Mouse (Mus musculus): ENCODE measurements around the gene Gpr89. TPM values are rescaled to one million over a fixed set of nuclear protein-coding genes. Genes with fewer than 3 reads are reported as not detected.

Gene Gpr89
- polyA plus RNA-seq, 1 experiment from 2014 or later = 93.4 TPM

DNA sequence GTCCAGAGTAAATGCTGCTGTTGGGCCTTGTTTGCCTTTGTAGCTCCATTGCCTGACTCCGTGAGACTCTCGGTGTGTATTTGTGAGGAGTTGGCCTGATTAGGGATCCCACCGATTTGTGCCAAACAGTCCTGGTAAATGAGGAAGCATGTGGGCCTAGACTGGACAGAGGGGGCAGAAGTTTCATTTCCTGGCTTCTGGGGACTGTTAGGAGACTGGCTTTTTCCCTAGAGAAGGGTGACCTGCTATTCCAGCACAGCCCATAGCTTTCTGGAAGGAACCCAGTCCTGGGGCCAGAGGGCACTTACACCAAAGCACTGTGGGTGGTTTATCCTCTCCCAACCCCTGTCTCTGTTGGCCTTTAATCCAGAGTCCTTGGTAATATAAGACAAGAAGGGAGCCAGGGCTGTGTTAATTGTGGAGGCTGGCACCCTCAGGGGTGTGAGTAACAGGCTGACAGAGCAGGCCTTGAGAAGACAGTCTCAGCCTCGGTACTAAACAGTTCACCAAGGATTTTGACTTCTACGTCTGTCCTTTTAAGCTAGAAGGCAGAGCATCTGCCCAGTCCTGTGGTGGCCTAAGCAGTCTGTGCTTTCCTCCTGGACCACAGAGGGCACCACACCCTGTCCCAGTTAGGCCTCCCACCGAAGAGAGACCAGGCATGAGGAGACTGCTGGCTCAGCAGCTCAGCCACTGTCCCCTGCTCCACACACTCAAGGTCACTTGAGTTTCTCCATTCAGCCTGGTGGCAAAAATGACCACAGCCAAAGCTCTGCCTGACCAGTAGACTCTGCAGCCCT lies 84.8 kb downstream of the Gpr89 start:
- Histone ChIP-seq H3K4me1 (ENCODE audit: control insufficient read depth, insufficient read depth, low read length) (no peaks in the 10 kb centered on the region), H3K4me3 (ENCODE audit: low read length) (no peak overlapping the region), H3K9ac (ENCODE audit: low read depth, low read length) (no peak overlapping the region), H3K36me3 (ENCODE audit: control insufficient read depth, insufficient read depth, low read length) (no peaks in the 10 kb centered on the region), H3K9me3 (ENCODE audit: control insufficient read depth, low read length) (no peaks in the 10 kb centered on the region), H3K4me2 (ENCODE audit: low read depth, low read length) (no peak overlapping the region), H3K27ac (ENCODE audit: low read length) (no peak overlapping the region), H3K27me3 (replicated peaks; ENCODE audit: control insufficient read depth, insufficient read depth, low read length) (no peaks in the 10 kb centered on the region)
- no peak for ATAC-seq
- WGBS = 79% methylated on average over 6 of the region's 6 CpGs

Other genes starting within 250 kb of the Gpr89 start
- 0.28 and 0.39 TPM in 2 replicates for gene Ankrd35, start 235.2 kb downstream of the Gpr89 start, polyA plus RNA-seq (2015; fragmentation: Nextera tagmentation; extraction: Ambion mirVana)
- 35.7 and 36.6 TPM in 2 replicates for gene Pias3, start 209.0 kb downstream of the Gpr89 start, polyA plus RNA-seq (2015; fragmentation: Nextera tagmentation; extraction: Ambion mirVana)
- 5.6 and 6.2 TPM in 2 replicates for gene Nudt17, start 196.8 kb downstream of the Gpr89 start, polyA plus RNA-seq (2015; fragmentation: Nextera tagmentation; extraction: Ambion mirVana)
- 37.7 and 41.0 TPM in 2 replicates for gene Polr3c, start 177.7 kb downstream of the Gpr89 start, polyA plus RNA-seq (2015; fragmentation: Nextera tagmentation; extraction: Ambion mirVana)
- gene Rnf115, start 177.7 kb downstream of the Gpr89 start, polyA plus RNA-seq (2015; fragmentation: Nextera tagmentation; extraction: Ambion mirVana) = 43.6 and 47.3 TPM in 2 replicates
- gene Pdzk1, start 76.1 kb downstream of the Gpr89 start, polyA plus RNA-seq (2015; fragmentation: Nextera tagmentation; extraction: Ambion mirVana) = 45.2 and 67.0 TPM in 2 replicates
- 1.4 and 1.6 TPM in 2 replicates for gene Cd160, start 76.0 kb downstream of the Gpr89 start, polyA plus RNA-seq (2015; fragmentation: Nextera tagmentation; extraction: Ambion mirVana)
- 12.5 and 13.6 TPM in 2 replicates for gene Gja5, start 653 bp downstream of the Gpr89 start, polyA plus RNA-seq (2015; fragmentation: Nextera tagmentation; extraction: Ambion mirVana)
- gene Gja8, start 20.7 kb upstream of the Gpr89 start, polyA plus RNA-seq (2015; fragmentation: Nextera tagmentation; extraction: Ambion mirVana) = 0.04 TPM in 1 of 2 replicates, not detected in the other

Measured in intestine, embryonic 16.5 days (tissue).